Mouse (Mus musculus) spleen, adult 10 weeks (tissue): ENCODE results near the gene Bmpr1b. TPM values are rescaled to one million over a fixed set of nuclear protein-coding genes. Genes with fewer than 3 reads are reported as not detected.

Source experiments
- polyA plus RNA-seq: library from polyadenylated mRNA; stranded (reverse); fragments of 350-450 nt; fragmentation: Illumina TruSeq; extraction: RNeasy Lipid Tissue Mini Kit (QIAGEN cat#74804); gene quantifications from one replicate; pipeline ENCODE4 v1.2.3, GENCODE M21; 2015; ENCODE audit warnings: low replicate concordance; ENCODE audit not compliant: insufficient read depth

The Bmpr1b gene
- 0.04 TPM for polyA plus RNA-seq

GRCm38 (mm10) chr3:142168863-142169521 is at the start of gene Bmpr1b:
Gene Bmpr1b, minus strand, starts transcription at chr3:142169425.

Other genes with a start within 250 kb of the Bmpr1b start
- gene Pdlim5, start 226.3 kb upstream of the Bmpr1b start, polyA plus RNA-seq, result 43.0 TPM